Mouse (Mus musculus) erythroblast, embryonic 14.5 days (primary cell): ENCODE measurements around the gene Wdr6.

Experiments
- GATA1 ChIP-seq: IDR thresholded peaks from 2 replicates; pipeline ENCODE4 v1.6.1; 2012; ENCODE audit warnings: low read length, inconsistent platforms, mixed read lengths
- TAL1 ChIP-seq: IDR thresholded peaks from 3 replicates; pipeline ENCODE4 v1.6.1; 2012; ENCODE audit warnings: low read length, inconsistent platforms, mixed read lengths

- no peak for TF ChIP-seq TAL1
- no peak for TF ChIP-seq GATA1
Measured at GRCm38 (mm10) chr9:108579344-108579690, 778 bp upstream of the Wdr6 start.
